Mouse (Mus musculus) stomach, embryonic 14.5 days (tissue): ENCODE data around the gene AI464131. TPM values are rescaled to one million over a fixed set of nuclear protein-coding genes. Genes with fewer than 3 reads are reported as not detected.

ENCODE experiments used
- ATAC-seq: fragments of 200-750 bp; cut with Nextera tagmentation; 2 replicates; pipeline ENCODE4 v1.8.0; 2017; ENCODE audit warnings: low read depth, moderate TSS enrichment; ENCODE audit not compliant: insufficient number of reproducible peaks, insufficient read depth, low FRiP score
- H3K27ac ChIP-seq: fragments of 300-500 bp; sonication (generic); 2 replicates; pipeline ENCODE4 v1.5.1; 2014; ENCODE audit warnings: mild to moderate bottlenecking, low read length, moderate library complexity, mixed read lengths
- H3K27me3 ChIP-seq: fragments of 300-500 bp; sonication (generic); 2 replicates; pipeline ENCODE4 v1.6.1; 2014; ENCODE audit warnings: low read length, control low read depth, mixed read lengths; ENCODE audit not compliant: control insufficient read depth, insufficient read depth
- H3K36me3 ChIP-seq: fragments of 300-500 bp; sonication (generic); 2 replicates; pipeline ENCODE4 v1.6.1; 2014; ENCODE audit warnings: mild to moderate bottlenecking, control low read depth, low read length, moderate library complexity, mixed read lengths; ENCODE audit not compliant: control insufficient read depth, insufficient read depth
- H3K4me1 ChIP-seq: fragments of 300-500 bp; sonication (generic); 2 replicates; pipeline ENCODE4 v1.6.1; 2014; ENCODE audit warnings: low read length, control low read depth, mixed read lengths; ENCODE audit not compliant: control insufficient read depth, insufficient read depth
- H3K4me2 ChIP-seq: fragments of 300-500 bp; sonication (generic); replicated peaks from 2 replicates; pipeline ENCODE4 v1.6.1; 2014; ENCODE audit warnings: low read depth, low read length, control low read depth
- H3K4me3 ChIP-seq: fragments of 300-500 bp; sonication (generic); 2 replicates; pipeline ENCODE4 v1.5.1; 2014; ENCODE audit warnings: low read depth, low read length, control low read depth
- H3K9ac ChIP-seq: fragments of 300-500 bp; sonication (generic); replicated peaks from 2 replicates; pipeline ENCODE4 v1.6.1; 2014; ENCODE audit warnings: low read depth, mild to moderate bottlenecking, control low read depth, low read length, moderate library complexity, mixed read lengths
- H3K9me3 ChIP-seq: fragments of 300-500 bp; sonication (generic); 2 replicates; pipeline ENCODE4 v1.6.1; 2016; ENCODE audit warnings: low read depth, low read length, control low read depth; ENCODE audit not compliant: control insufficient read depth
- WGBS: fragments of 180-500 bp; shearing (Covaris S2); extraction: QIAGEN DNeasy Blood & Tissue Kit; methylation state at CpG from one replicate; pipeline ENCODE4 v1.1.7; 2014; 5-methylcytosine and 5-hydroxymethylcytosine counted together
- polyA plus RNA-seq: library from polyadenylated mRNA; unstranded; fragments of >200 nt; fragmentation: Nextera tagmentation; extraction: Ambion mirVana; gene quantifications from 2 replicates; pipeline ENCODE4 v1.2.1, GENCODE M21; 2014

The AI464131 gene
- polyA plus RNA-seq, 1 experiment from 2014 or later, result 4.8 TPM

DNA sequence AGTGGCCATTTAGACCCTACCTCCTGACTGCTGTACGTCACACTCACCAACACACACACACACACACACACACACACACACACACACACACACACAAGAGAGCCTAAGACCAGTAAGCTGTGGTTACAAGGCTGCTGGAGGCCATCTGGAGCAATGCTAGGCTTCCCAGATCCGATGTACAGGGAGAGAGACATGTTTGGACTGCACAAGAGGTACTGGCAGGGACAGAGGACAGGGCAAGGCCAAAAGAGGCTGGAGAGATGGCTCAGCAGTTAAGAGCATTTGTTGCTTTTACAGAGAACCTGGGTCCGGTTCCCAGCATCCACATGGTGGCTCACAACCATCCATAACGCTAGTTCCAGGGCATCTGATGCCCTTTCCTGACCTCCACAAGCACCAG lies 7.8 kb downstream of the AI464131 start:
- no peaks in the 10 kb centered on the region for H3K36me3 ChIP-seq
- peaks cover 36% of the 10 kb centered on the region for H3K27me3 ChIP-seq
- ATAC-seq, result no peak
- H3K4me3 ChIP-seq, result no peak overlapping the region
- no peak overlapping the region for H3K9ac ChIP-seq
- H3K4me2 ChIP-seq, result no peak overlapping the region
- WGBS, result 79% methylated on average over 4 of the region's 4 CpGs
- peaks cover 14% of the 10 kb centered on the region; the same call in 1 of the 2 replicates for H3K4me1 ChIP-seq
- no peaks in the 10 kb centered on the region for H3K9me3 ChIP-seq
- H3K27ac ChIP-seq, result no peak overlapping the region

DNA sequence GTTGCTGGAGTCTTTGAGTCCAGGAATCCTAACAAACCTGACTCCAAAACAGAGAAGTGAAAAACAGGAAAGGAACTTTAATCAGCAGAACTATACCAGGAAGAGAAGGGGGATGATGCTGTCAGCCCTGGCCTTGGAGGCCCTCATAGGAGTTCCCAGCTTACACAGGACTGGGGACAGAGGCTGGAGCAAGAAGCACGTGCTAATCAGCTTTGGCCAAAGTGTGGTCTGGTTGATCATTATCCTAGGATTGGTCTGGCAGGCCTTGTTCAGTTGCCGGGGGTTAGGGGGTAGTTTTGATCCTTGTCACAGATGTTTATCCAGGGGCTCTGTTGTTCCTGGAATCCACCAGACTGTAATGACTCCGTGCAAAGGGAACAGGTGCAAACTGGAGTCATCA lies 8.5 kb downstream of the AI464131 start:
- no peaks in the 10 kb centered on the region for H3K36me3 ChIP-seq
- H3K27ac ChIP-seq, result no peak overlapping the region
- H3K27me3 ChIP-seq, result peaks cover 30% of the 10 kb centered on the region
- H3K4me2 ChIP-seq, result no peak overlapping the region
- no peak overlapping the region for H3K9ac ChIP-seq
- no peaks in the 10 kb centered on the region for H3K9me3 ChIP-seq
- H3K4me1 ChIP-seq, result peaks cover 14% of the 10 kb centered on the region; the same call in 1 of the 2 replicates
- H3K4me3 ChIP-seq, result no peak overlapping the region
- ATAC-seq, result no peak
- 21% methylated on average over 3 of the region's 3 CpGs for WGBS

DNA sequence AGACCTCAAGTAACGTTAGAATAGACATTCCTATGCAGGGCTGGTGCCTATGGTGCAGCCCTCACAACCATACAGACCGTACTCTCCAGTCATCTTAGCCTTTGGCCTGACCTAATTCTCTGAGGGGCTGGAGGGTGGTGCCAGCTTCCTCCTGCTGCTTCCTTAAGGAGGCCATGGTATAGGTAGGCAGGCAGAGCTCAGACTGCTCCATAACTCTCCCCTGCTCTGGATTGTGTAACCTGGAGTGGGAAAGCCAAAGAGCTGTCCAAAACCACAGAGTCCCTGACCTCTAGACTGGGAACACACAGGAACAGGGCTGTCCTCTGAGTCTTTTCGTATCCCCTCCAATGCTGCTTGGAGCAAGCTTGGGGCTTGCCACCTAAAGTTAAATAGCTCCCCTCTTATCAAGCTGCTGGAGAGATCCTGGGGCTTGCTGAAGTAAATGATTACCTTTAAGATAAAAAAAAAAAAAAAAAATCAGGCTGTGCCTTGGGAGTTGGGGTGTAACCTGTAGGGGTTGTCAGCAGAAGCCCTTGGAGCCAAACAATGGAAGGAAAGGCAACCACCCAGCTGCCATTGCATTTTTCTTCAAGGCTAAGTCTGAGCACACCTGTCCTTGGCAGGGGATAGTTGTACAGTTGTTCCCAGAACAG lies 9.3 kb downstream of the AI464131 start:
- no peaks in the 10 kb centered on the region for H3K9me3 ChIP-seq
- no peaks in the 10 kb centered on the region for H3K36me3 ChIP-seq
- no peak overlapping the region for H3K4me2 ChIP-seq
- ATAC-seq, result 0 out of 2 replicates have a peak, but pooled peaks have one; percentile 33
- 72% methylated on average over 3 of the region's 3 CpGs for WGBS
- no peak overlapping the region for H3K4me3 ChIP-seq
- H3K4me1 ChIP-seq, result peaks cover 10% of the 10 kb centered on the region; the same call in 1 of the 2 replicates
- peaks cover 22% of the 10 kb centered on the region for H3K27me3 ChIP-seq
- no peak overlapping the region for H3K9ac ChIP-seq
- H3K27ac ChIP-seq, result no peak overlapping the region

DNA sequence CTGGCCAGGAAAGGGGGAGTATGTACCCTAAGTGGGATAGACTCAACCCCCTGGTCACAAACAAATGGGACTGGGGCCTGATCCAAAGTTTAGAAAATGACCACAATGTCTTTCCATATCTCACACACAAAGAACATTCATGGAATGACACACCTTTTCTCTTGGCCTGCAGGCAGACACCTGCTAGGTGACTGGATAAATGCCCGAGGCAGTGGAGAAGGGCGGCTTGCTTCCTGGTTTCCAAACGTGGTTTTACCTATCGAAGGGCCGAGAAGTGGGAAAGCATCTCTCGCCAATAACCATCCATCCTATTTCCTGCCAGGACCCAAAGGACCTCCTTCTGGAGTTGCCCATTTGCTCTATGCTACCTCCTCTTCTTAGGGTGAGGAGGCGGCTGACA lies 9.9 kb downstream of the AI464131 start:
- Histone ChIP-seq H3K4me1 (peaks cover 4% of the 10 kb centered on the region; the same call in 1 of the 2 replicates), H3K27ac (no peak overlapping the region), H3K9ac (no peak overlapping the region), H3K4me3 (no peak overlapping the region), H3K36me3 (no peaks in the 10 kb centered on the region), H3K9me3 (no peaks in the 10 kb centered on the region), H3K27me3 (peaks cover 15% of the 10 kb centered on the region), H3K4me2 (no peak overlapping the region)
- ATAC-seq, result no peak
- 80% methylated on average over 7 of the region's 7 CpGs for WGBS

DNA sequence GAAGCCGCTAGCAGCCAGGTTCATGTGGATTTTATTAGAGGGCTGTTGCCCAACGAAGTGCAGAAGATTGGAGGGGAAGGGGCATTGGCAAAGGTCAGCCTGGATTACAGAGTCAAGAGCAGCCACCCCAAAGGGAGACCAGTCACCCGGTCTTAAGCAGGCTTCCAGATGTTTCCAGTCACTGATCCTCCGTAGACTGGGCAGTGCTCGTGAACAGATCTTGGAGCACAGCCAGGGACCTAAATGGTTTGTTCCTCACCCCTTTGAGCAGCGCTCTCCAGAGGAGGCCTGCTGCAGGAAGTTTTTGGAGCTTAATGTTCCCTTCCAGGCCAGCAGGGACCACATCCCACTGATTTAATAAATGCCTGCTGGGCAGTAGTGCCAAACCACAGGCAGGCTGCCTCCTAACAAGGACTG lies 21.3 kb downstream of the AI464131 start:
- peak; percentile 66 for ATAC-seq
- no peak overlapping the region for H3K4me3 ChIP-seq
- H3K4me2 ChIP-seq, result no peak overlapping the region
- H3K9me3 ChIP-seq, result no peaks in the 10 kb centered on the region
- 33% methylated on average over 6 of the region's 6 CpGs for WGBS
- H3K4me1 ChIP-seq, result peaks cover 16% of the 10 kb centered on the region
- H3K9ac ChIP-seq, result no peak overlapping the region
- H3K27me3 ChIP-seq, result no peaks in the 10 kb centered on the region
- peaks cover 4% of the 10 kb centered on the region; the same call in 1 of the 2 replicates for H3K36me3 ChIP-seq
- H3K27ac ChIP-seq, result peak overlapping the region; percentile 76

DNA sequence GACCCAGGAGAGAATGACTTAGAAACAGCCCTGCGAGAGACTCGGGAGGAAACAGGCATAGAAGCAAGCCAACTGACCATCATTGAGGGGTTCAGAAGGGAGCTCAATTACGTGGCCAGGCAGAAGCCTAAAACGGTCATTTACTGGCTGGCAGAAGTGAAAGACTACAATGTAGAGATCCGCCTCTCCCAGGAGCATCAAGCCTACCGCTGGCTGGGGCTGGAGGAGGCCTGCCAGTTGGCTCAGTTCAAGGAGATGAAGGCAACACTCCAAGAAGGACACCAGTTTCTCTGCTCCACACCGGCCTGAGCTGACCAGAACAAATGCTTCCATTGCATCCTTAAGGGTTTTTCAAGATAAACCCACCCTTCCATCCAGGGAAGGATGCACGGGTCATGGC lies 22.6 kb downstream of the AI464131 start:
- Histone ChIP-seq H3K9me3 (no peaks in the 10 kb centered on the region), H3K27me3 (no peaks in the 10 kb centered on the region), H3K4me2 (no peak overlapping the region), H3K9ac (no peak overlapping the region), H3K4me3 (no peak overlapping the region), H3K36me3 (peaks cover 4% of the 10 kb centered on the region; the same call in 1 of the 2 replicates), H3K27ac (peak overlapping the region; percentile 70; the same call in 1 of the 2 replicates), H3K4me1 (peaks cover 16% of the 10 kb centered on the region)
- ATAC-seq, result no peak
- 76% methylated on average over 8 of the region's 8 CpGs for WGBS

DNA sequence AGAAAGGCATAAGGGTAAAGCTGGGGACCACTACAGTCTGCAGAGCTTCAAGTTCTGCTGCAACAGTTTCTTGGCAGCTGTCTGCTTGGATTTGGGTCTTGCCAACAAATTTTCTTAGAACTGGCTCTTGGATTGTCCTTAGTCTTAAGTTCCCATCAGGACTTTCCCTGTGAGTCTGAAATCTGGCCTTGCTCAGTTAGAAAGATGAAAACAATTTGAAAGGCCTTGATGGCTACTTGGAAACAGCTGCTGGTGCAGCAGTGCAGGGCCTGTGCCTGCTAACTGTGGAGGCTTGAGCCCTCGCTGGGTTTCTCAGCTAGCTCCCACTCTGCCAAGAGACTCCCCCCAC lies 23.4 kb downstream of the AI464131 start:
- 57% methylated on average over 1 of the region's 1 CpGs for WGBS
- ATAC-seq, result peak; percentile 84; the same call in 1 of the 2 replicates
- Histone ChIP-seq H3K9me3 (no peaks in the 10 kb centered on the region), H3K4me3 (no peak overlapping the region), H3K4me1 (peaks cover 16% of the 10 kb centered on the region), H3K27ac (peak overlapping the region; percentile 70; the same call in 1 of the 2 replicates), H3K36me3 (peaks cover 4% of the 10 kb centered on the region; the same call in 1 of the 2 replicates), H3K9ac (no peak overlapping the region), H3K4me2 (no peak overlapping the region), H3K27me3 (no peaks in the 10 kb centered on the region)

DNA sequence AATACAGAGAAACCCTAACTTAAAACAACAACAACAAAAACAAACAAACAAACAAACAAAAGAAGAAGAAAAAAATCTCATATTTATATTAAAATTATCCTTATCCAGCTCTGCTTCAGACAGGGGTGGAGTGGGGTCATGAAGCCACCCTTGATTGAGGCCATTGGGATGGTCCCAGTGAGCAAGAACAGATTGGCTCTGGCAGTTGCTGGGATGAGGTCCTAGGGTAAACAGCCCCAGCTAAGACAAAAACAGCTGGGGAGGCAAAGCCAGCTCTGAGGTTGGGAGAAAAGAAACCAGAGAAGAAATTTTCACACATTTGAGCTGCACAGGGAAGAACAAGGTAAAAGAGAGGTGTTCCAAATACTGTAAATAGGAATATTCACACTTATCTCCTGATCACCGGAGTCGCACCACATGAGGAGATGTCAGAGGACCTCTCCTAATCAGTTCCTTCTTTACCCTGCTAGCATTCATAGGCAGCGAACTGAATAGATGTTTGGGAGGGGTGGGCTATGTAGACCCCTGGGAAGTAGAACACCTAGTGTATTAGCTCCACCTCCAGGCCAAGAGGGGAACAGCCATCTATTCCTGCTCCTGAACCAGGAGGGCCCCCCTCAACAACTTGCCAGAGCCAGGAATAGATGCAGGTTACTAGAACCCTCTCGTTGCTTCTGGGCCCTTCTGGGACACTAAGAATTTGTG lies 24.0 kb downstream of the AI464131 start:
- H3K4me3 ChIP-seq, result no peak overlapping the region
- H3K4me2 ChIP-seq, result no peak overlapping the region
- H3K9me3 ChIP-seq, result no peaks in the 10 kb centered on the region
- no peak overlapping the region for H3K9ac ChIP-seq
- ATAC-seq, result no peak
- WGBS, result 59% methylated on average over 4 of the region's 4 CpGs
- peak overlapping the region; percentile 40; the same call in 1 of the 2 replicates for H3K27ac ChIP-seq
- H3K4me1 ChIP-seq, result peaks cover 16% of the 10 kb centered on the region
- peaks cover 4% of the 10 kb centered on the region; the same call in 1 of the 2 replicates for H3K36me3 ChIP-seq
- no peaks in the 10 kb centered on the region for H3K27me3 ChIP-seq
